Mouse (Mus musculus): ENCODE results near the gene Slc27a4. TPM values are rescaled to one million over a fixed set of nuclear protein-coding genes. Genes with fewer than 3 reads are reported as not detected.

The Slc27a4 gene
- polyA plus RNA-seq (2015; fragmentation: Nextera tagmentation; extraction: Ambion mirVana): 105 and 118 TPM in 2 replicates

GRCm38 (mm10) chr2:29802075-29802826 is at the start of gene Slc27a4:
Gene Slc27a4, plus strand, starts transcription at chr2:29802634.
- no peaks in the 10 kb centered on the region for H3K4me1 ChIP-seq (replicated peaks; ENCODE audit: control insufficient read depth, insufficient read depth, low read length)
- peak within 1 kb of the TSS; percentile 78 for H3K4me2 ChIP-seq (replicated peaks; ENCODE audit: low read depth)
- WGBS: 4% methylated on average over 26 of the region's 28 CpGs
- no peaks in the 10 kb centered on the region for H3K9me3 ChIP-seq (ENCODE audit: control insufficient read depth)
- peak; percentile 93 for ATAC-seq
- H3K9ac ChIP-seq (ENCODE audit: low read depth, low read length): peak within 1 kb of the TSS; percentile 77
- no peaks in the 10 kb centered on the region for H3K27me3 ChIP-seq (replicated peaks; ENCODE audit: control insufficient read depth, insufficient read depth, low read length)
- peak within 1 kb of the TSS; percentile 63 for H3K27ac ChIP-seq (ENCODE audit: low read depth, low read length)
- peak; percentile 55 for TF ChIP-seq CTCF (IDR thresholded peaks at IDR 0.05; ENCODE audit: low read depth)
- H3K4me3 ChIP-seq (ENCODE audit: low read depth, low read length): peak within 1 kb of the TSS; percentile 62
- H3K36me3 ChIP-seq (ENCODE audit: control insufficient read depth, insufficient read depth): peaks cover 30% of the 10 kb centered on the region

- ATAC-seq: no peak
- no peaks in the 10 kb centered on the region for H3K36me3 ChIP-seq (ENCODE audit: control insufficient read depth, insufficient read depth)
- H3K4me2 ChIP-seq (replicated peaks; ENCODE audit: low read depth): no peak overlapping the region
- no peaks in the 10 kb centered on the region for H3K4me1 ChIP-seq (replicated peaks; ENCODE audit: control insufficient read depth, insufficient read depth, low read length)
- H3K27ac ChIP-seq (ENCODE audit: low read depth, low read length): no peak overlapping the region
- no peaks in the 10 kb centered on the region for H3K9me3 ChIP-seq (ENCODE audit: control insufficient read depth)
- H3K4me3 ChIP-seq (ENCODE audit: low read depth, low read length): no peak overlapping the region
- H3K27me3 ChIP-seq (replicated peaks; ENCODE audit: control insufficient read depth, insufficient read depth, low read length): 0 out of 2 replicates have a peak, but pooled peaks cover 9% of the 10 kb centered on the region
- no peak overlapping the region for H3K9ac ChIP-seq (ENCODE audit: low read depth, low read length)
- no peak for TF ChIP-seq CTCF (IDR thresholded peaks at IDR 0.05; ENCODE audit: low read depth)
Observed at GRCm38 (mm10) chr2:29755693-29756092, 46.7 kb upstream of the Slc27a4 start.

- TF ChIP-seq CTCF (IDR thresholded peaks at IDR 0.05; ENCODE audit: low read depth): peak; percentile 97
- Histone ChIP-seq H3K9me3 (ENCODE audit: control insufficient read depth) (no peaks in the 10 kb centered on the region), H3K27me3 (replicated peaks; ENCODE audit: control insufficient read depth, insufficient read depth, low read length) (no peaks in the 10 kb centered on the region), H3K4me3 (ENCODE audit: low read depth, low read length) (no peak overlapping the region), H3K36me3 (ENCODE audit: control insufficient read depth, insufficient read depth) (no peaks in the 10 kb centered on the region), H3K4me1 (replicated peaks; ENCODE audit: control insufficient read depth, insufficient read depth, low read length) (0 out of 2 replicates have a peak, but pooled peaks cover 5% of the 10 kb centered on the region), H3K4me2 (replicated peaks; ENCODE audit: low read depth) (no peak overlapping the region), H3K27ac (ENCODE audit: low read depth, low read length) (no peak overlapping the region), H3K9ac (ENCODE audit: low read depth, low read length) (no peak overlapping the region)
- 0% methylated on average over 1 of the region's 1 CpGs for WGBS
- peak; percentile 58 for ATAC-seq
Observed at GRCm38 (mm10) chr2:29764831-29765230, 37.6 kb upstream of the Slc27a4 start.

DNA sequence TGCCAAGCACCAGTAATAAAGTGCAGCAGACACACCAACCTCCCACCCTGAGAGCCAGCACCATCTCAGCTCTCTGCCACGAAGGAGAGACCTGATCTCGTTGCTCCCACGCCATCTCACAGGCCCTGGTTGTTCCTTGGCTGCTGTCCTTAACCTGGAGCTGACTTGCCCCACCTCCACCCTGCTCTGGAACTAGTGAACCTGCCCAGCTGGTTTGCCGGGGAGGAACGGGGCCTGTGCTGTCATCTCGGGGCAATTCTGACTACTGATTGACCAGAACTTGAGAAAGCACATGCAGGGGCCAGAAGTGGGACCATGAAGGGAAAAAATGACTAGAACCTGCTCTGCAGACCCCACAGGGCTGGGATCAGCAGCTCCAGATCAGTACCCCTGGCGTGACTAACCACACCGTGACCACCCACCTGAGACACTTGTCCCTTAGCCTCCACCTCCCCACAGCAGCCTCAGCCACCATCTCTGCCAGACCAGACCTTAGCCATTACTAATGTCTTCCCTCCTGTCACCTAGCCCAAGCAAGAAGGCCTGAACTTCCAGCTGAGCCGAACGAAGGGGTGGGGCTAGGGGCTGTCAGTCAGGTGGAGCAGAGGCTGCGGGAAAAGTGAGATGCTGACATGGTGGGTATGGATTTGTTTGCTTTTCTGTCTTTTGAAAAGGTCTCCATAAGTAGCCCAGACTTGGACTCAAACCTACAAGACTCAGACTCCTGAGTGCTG is 34.3 kb upstream of the Slc27a4 start:
- Histone ChIP-seq H3K36me3 (ENCODE audit: control insufficient read depth, insufficient read depth) (no peaks in the 10 kb centered on the region), H3K9ac (ENCODE audit: low read depth, low read length) (no peak overlapping the region)

DNA sequence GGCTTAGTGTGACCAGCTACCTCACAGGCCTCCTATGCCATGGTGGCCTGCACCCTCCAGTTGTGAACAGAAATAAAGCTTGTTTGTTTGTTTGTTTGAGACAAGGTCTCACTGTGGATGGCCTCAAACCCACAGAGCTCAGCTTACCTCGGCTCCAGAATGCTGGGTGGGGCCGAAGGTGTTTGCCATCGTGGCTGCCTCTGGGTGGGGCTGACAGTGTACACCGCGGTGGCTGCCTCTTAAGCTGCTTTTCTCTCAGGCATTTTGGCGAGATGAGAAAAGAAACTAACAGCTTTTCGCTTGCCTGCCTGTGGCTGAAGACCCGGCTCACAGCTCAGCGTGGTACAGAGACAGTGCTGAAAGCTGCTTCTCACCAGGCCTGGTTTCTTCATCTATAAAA is 33.5 kb upstream of the Slc27a4 start:
- no peaks in the 10 kb centered on the region for H3K36me3 ChIP-seq (ENCODE audit: control insufficient read depth, insufficient read depth)
- no peaks in the 10 kb centered on the region for H3K9me3 ChIP-seq (ENCODE audit: control insufficient read depth)
- H3K4me2 ChIP-seq (replicated peaks; ENCODE audit: low read depth): no peak overlapping the region
- TF ChIP-seq CTCF (IDR thresholded peaks at IDR 0.05; ENCODE audit: low read depth): no peak
- 0 out of 2 replicates have a peak, but pooled peaks cover 8% of the 10 kb centered on the region for H3K4me1 ChIP-seq (replicated peaks; ENCODE audit: control insufficient read depth, insufficient read depth, low read length)
- H3K27me3 ChIP-seq (replicated peaks; ENCODE audit: control insufficient read depth, insufficient read depth, low read length): no peaks in the 10 kb centered on the region
- 31% methylated on average over 9 of the region's 9 CpGs for WGBS
- ATAC-seq: no peak
- H3K4me3 ChIP-seq (ENCODE audit: low read depth, low read length): no peak overlapping the region
- peak overlapping the region; percentile 79; the same call in 1 of the 2 replicates for H3K27ac ChIP-seq (ENCODE audit: low read depth, low read length)
- H3K9ac ChIP-seq (ENCODE audit: low read depth, low read length): no peak overlapping the region

More for the DNA sequence above, 34.3 kb upstream of the Slc27a4 start:
- Histone ChIP-seq H3K4me1 (replicated peaks; ENCODE audit: control insufficient read depth, insufficient read depth, low read length) (0 out of 2 replicates have a peak, but pooled peaks cover 5% of the 10 kb centered on the region), H3K27me3 (replicated peaks; ENCODE audit: control insufficient read depth, insufficient read depth, low read length) (no peaks in the 10 kb centered on the region), H3K9me3 (ENCODE audit: control insufficient read depth) (no peaks in the 10 kb centered on the region), H3K27ac (ENCODE audit: low read depth, low read length) (peak overlapping the region; percentile 79), H3K4me2 (replicated peaks; ENCODE audit: low read depth) (no peak overlapping the region), H3K4me3 (ENCODE audit: low read depth, low read length) (no peak overlapping the region)
- 31% methylated on average over 11 of the region's 11 CpGs for WGBS
- peak; percentile 41 for ATAC-seq
- no peak for TF ChIP-seq CTCF (IDR thresholded peaks at IDR 0.05; ENCODE audit: low read depth)

- ATAC-seq: no peak
- no peaks in the 10 kb centered on the region for H3K36me3 ChIP-seq (ENCODE audit: control insufficient read depth, insufficient read depth)
Observed at GRCm38 (mm10) chr2:29770162-29770561, 32.3 kb upstream of the Slc27a4 start.

More at GRCm38 (mm10) chr2:29770162-29770561, 32.3 kb upstream of the Slc27a4 start:
- Histone ChIP-seq H3K27ac (ENCODE audit: low read depth, low read length) (no peak overlapping the region), H3K4me1 (replicated peaks; ENCODE audit: control insufficient read depth, insufficient read depth, low read length) (0 out of 2 replicates have a peak, but pooled peaks cover 9% of the 10 kb centered on the region), H3K27me3 (replicated peaks; ENCODE audit: control insufficient read depth, insufficient read depth, low read length) (no peaks in the 10 kb centered on the region), H3K9me3 (ENCODE audit: control insufficient read depth) (no peaks in the 10 kb centered on the region), H3K4me2 (replicated peaks; ENCODE audit: low read depth) (no peak overlapping the region), H3K9ac (ENCODE audit: low read depth, low read length) (no peak overlapping the region), H3K4me3 (ENCODE audit: low read depth, low read length) (no peak overlapping the region)
- TF ChIP-seq CTCF (IDR thresholded peaks at IDR 0.05; ENCODE audit: low read depth): peak; percentile 59
